Mouse (Mus musculus) heart, postnatal 10 days (tissue): ENCODE measurements around the gene Gm10409. TPM values are rescaled to one million over a fixed set of nuclear protein-coding genes. Genes with fewer than 3 reads are reported as not detected.
"Not testable (repeated sequence)": the region's sequence is repeated elsewhere in the genome, so short reads cannot be mapped to it uniquely, and the experiment has no call there.

Experiments used
- DNase-seq, 2 experiments: peaks; one replicate each; pipeline ENCODE4 v3.0.0; 2021
- intact Hi-C: fragments of 180-260 bp; cut with DNase I; formaldehyde crosslinking; loops from one replicate; pipeline ENCODE4 v1.15.1; 2025
- total RNA-seq, 2 experiments: library from RNA; stranded (reverse); gene quantifications; 2 replicates each; pipeline ENCODE4 v1.2.3; 2021

Gene Gm10409
- total RNA-seq = 1 to 10 TPM in 1 of 2 experiments, under 1 TPM in 1; 0.97 to 1.2 TPM

DNA sequence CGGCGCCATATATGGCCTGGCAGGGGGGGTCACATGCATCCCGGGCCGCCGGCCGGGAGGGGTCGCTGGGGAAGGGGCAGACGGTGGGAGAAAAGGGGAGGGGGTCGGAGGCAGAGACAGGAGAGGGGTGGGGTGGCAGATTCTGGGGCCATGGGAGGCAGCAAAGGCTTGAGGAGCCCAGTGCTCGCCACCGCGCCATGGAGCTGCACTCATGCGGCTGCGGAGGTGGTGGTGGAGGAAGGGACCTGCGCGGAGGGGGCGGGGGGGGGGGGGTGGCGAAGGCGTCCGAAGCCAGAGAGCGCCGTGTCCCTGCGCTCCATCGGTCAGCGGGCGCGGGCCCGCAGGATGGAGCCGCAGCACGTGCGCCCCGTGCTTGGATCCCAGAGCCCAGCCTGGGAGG lies at the start of gene Gm10409:
Gene Gm10409 (plus strand): TSS at position 301 of the 400 bp plus-strand sequence.
- DNase-seq, intact Hi-C loops: not testable (repeated sequence)

DNA sequence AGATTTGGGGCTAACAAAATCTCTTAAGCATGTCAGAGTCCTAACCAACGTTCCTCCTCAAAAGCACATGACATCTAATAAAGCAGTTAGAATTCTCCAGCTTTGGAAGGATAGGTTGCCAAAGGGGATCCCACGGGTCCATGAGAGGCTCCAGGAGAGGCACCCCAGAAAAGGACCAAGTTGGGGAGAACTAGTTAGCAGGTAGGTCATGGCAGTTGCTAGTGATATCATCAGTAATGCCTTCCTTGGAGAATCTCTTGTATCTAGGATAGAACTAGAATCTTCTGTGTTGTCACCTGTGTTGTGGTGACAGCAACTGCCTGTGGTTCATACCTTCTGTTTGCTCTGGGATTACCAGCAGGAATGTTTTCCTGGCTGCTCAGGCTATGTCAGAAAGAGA lies 17.6 kb upstream of the Gm10409 start, which contains the start of gene Gm10413:
Gene Gm10413 (plus strand): TSS at position 301 of the 400 bp plus-strand sequence.
- intact Hi-C loops = not testable (repeated sequence)

DNA sequence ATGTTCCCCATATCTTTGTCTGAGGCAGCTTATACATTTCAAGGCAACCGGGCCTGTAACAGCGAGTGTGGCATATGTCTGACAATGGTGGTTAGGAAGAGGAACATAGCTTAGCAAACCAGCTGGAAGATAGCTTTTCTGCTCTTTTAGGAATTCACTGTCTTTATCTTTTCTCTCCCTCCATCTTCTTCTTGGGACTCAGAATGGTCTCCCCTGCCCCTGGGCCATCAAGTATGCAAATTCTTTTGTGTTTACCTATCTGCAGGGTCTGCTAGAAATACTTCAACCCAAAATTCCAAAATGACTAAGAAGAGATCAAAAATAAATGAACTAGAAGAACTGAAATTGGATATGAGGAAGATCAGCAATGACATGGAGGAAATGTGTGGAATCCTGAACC lies 15.4 kb downstream of the Gm10409 start, which contains the start of gene Gm3005:
Gene Gm3005 (plus strand): TSS at position 301 of the 400 bp plus-strand sequence.
- DNase-seq, intact Hi-C loops: not testable (repeated sequence)

More for the DNA sequence above, 17.6 kb upstream of the Gm10409 start, which contains the start of gene Gm10413:
- DNase-seq = not testable (repeated sequence)

DNA sequence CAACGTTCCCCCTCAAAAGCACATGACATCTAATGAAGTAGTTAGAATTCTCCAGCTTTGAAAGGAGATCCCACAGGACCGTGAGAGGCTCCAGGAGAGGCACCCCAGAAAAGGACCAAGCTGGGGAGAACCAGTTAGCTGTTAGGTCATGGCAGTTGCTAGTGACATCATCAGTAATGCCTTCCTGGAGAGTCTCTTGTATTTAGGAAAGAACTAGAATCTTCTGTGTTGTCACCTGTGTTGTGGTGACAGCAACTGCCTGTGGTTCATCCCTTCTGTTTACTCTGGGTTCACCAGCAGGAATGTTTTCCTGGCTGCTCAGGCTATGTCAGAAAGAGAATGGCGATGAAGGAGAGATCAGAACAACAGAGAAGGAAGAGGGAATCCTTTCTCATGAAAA lies 36.7 kb downstream of the Gm10409 start, which contains the start of gene Gm10408:
Gene Gm10408 (plus strand): TSS at position 301 of the 400 bp plus-strand sequence.
- intact Hi-C loops, DNase-seq: not testable (repeated sequence)

Other genes starting within 250 kb of the Gm10409 start
- gene Gm5795, start 224.4 kb upstream of the Gm10409 start, total RNA-seq = not detected
- gene D830030K20Rik, start 204.1 kb upstream of the Gm10409 start, total RNA-seq = 1 to 10 TPM; 3.0 to 3.2 TPM
- gene Gm2956, start 80.0 kb upstream of the Gm10409 start, total RNA-seq = not detected
- not detected for gene Gm10413, start 17.5 kb upstream of the Gm10409 start, total RNA-seq
- not detected for gene Gm3005, start 15.5 kb downstream of the Gm10409 start, total RNA-seq
- gene Gm10408, start 36.8 kb downstream of the Gm10409 start, total RNA-seq = not detected
- gene Gm3012, start 221.9 kb downstream of the Gm10409 start, total RNA-seq = not detected
- gene Gm3020, start 239.4 kb downstream of the Gm10409 start, total RNA-seq = 1 to 10 TPM in 1 of 2 experiments, under 1 TPM in 1; 0.97 to 1.2 TPM